Mouse (Mus musculus): ENCODE measurements around the gene Gm10972.

DNA sequence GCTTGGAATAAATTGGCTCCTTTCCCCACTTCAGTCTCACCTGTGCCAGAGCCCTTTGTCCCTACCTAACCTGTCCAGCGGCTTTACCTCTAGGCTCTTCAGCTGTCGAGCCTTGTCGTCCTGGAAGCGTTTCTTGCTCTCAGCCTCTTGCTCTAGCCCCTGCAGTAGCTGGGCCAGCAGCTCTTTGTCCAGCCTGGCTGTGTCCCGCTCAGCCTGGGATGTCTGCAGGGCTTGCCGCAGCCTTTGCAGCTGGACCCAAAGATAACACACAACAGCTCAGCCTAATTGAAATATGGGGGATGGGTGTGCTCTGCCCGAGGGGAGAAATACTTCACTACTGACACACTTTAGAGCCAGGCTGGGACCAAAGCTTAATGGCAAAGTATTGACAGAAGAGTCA, 23.0 kb downstream of the Gm10972 start:
- TF ChIP-seq CTCF (IDR thresholded peaks at IDR 0.05; ENCODE audit: low read depth) = 0 out of 2 replicates have a peak, but pooled peaks have one; percentile 5
- TF ChIP-seq EP300 (IDR thresholded peaks at IDR 0.05; ENCODE audit: low read depth) = peak; percentile 71

All from liver, embryonic 14.5 days (tissue).